Mouse (Mus musculus) liver, adult 2 months (tissue): ENCODE results near the gene Mrpl37. TPM values are rescaled to one million over a fixed set of nuclear protein-coding genes. Genes with fewer than 3 reads are reported as not detected.

Source experiments
- DNase-seq: peaks from one replicate; pipeline ENCODE4 v3.0.0-alpha.2; 2011; ENCODE audit warnings: low read depth, low spot score; ENCODE audit errors: extremely low read depth
- H3K27ac ChIP-seq: fragments of 200-500 bp; replicated peaks from 2 replicates; pipeline ENCODE4 v1.5.1; 2012; ENCODE audit warnings: low read depth, mild to moderate bottlenecking, control low read depth, inconsistent platforms, low read length; ENCODE audit not compliant: insufficient read depth
- H3K27me3 ChIP-seq: fragments of 200-500 bp; 2 replicates; pipeline ENCODE4 v1.6.1; 2012; ENCODE audit warnings: mild to moderate bottlenecking, moderate library complexity, low read length, inconsistent platforms; ENCODE audit not compliant: control insufficient read depth, insufficient read depth
- H3K36me3 ChIP-seq: fragments of 200-500 bp; 2 replicates; pipeline ENCODE4 v1.6.1; 2012; ENCODE audit warnings: low read length, inconsistent platforms; ENCODE audit not compliant: control insufficient read depth, insufficient read depth
- H3K4me1 ChIP-seq: fragments of 200-500 bp; 2 replicates; pipeline ENCODE4 v1.6.1; 2011; ENCODE audit warnings: low read length; ENCODE audit not compliant: control insufficient read depth, insufficient read depth
- H3K4me3 ChIP-seq: fragments of 200-500 bp; 2 replicates; pipeline ENCODE4 v1.5.1; 2011; ENCODE audit warnings: low read depth, mild to moderate bottlenecking, control low read depth, low read length, moderate library complexity; ENCODE audit not compliant: insufficient read depth
- H3K79me2 ChIP-seq: fragments of 200-500 bp; 2 replicates; pipeline ENCODE4 v1.6.1; 2012; ENCODE audit warnings: inconsistent platforms, mild to moderate bottlenecking, low read length, moderate library complexity; ENCODE audit not compliant: control insufficient read depth, insufficient read depth
- H3K9ac ChIP-seq: fragments of 200-500 bp; 2 replicates; pipeline ENCODE4 v1.6.1; 2012; ENCODE audit warnings: low read depth, mild to moderate bottlenecking, control low read depth, inconsistent platforms, low read length
- CTCF ChIP-seq: fragments of 200-500 bp; IDR thresholded peaks from 2 replicates; pipeline ENCODE4 v1.5.1; 2011; ENCODE audit warnings: low read depth, low read length, control low read depth
- POLR2A ChIP-seq: fragments of 200-500 bp; IDR thresholded peaks from 2 replicates; pipeline ENCODE4 v1.6.1; 2011; ENCODE audit warnings: low read length, control low read depth; ENCODE audit not compliant: insufficient read depth; ENCODE audit errors: extremely low read depth
- WGBS: fragments of 180-500 bp; shearing (Covaris S2); methylation state at CpG from one replicate; pipeline ENCODE4 v1.1.7; 2018; 5-methylcytosine and 5-hydroxymethylcytosine counted together
- polyA plus RNA-seq: library from polyadenylated mRNA; depleted of rRNA; stranded (reverse); fragments of >200 nt; gene quantifications from 2 replicates; pipeline ENCODE4 v1.2.3, GENCODE M21; 2012; rRNA removed
- total RNA-seq: library from RNA; depleted of rRNA; stranded (reverse); fragments of >200 nt; gene quantifications from 2 replicates; pipeline ENCODE4 v1.2.3, GENCODE M21; 2014; rRNA removed

Mrpl37 gene
- total and polyA plus RNA-seq, 2 experiments, result 16.7 to 51.9 TPM

- no peak for TF ChIP-seq CTCF
- no peak for TF ChIP-seq POLR2A
- Histone ChIP-seq H3K79me2 (peaks cover 30% of the 10 kb centered on the region; the same call in 1 of the 2 replicates), H3K27me3 (no peaks in the 10 kb centered on the region), H3K4me1 (peaks cover 42% of the 10 kb centered on the region), H3K27ac (no peak overlapping the region), H3K4me3 (no peak overlapping the region), H3K9ac (no peak overlapping the region), H3K36me3 (no peaks in the 10 kb centered on the region)
- 83% methylated on average over 7 of the region's 7 CpGs for WGBS
- no peak for DNase-seq
These were observed 57.1 kb downstream of the Mrpl37 start for GRCm38 (mm10) chr4:107009548-107009947.

GRCm38 (mm10) chr4:107008161-107008560 lies 58.5 kb downstream of the Mrpl37 start:
- no peak for DNase-seq
- no peak overlapping the region for H3K27ac ChIP-seq
- TF ChIP-seq CTCF (no peak), POLR2A (no peak)
- H3K79me2 ChIP-seq, result peaks cover 23% of the 10 kb centered on the region; the same call in 1 of the 2 replicates
- no peak overlapping the region for H3K9ac ChIP-seq
- no peak overlapping the region for H3K4me3 ChIP-seq
- H3K36me3 ChIP-seq, result no peaks in the 10 kb centered on the region
- 98% methylated on average over 2 of the region's 2 CpGs for WGBS
- H3K27me3 ChIP-seq, result no peaks in the 10 kb centered on the region
- peaks cover 43% of the 10 kb centered on the region for H3K4me1 ChIP-seq

GRCm38 (mm10) chr4:107007359-107007758 lies 59.3 kb downstream of the Mrpl37 start:
- DNase-seq, result no peak
- TF ChIP-seq POLR2A, result no peak
- no peak for TF ChIP-seq CTCF
- WGBS, result 93% methylated on average over 8 of the region's 8 CpGs
- no peaks in the 10 kb centered on the region for H3K36me3 ChIP-seq
- H3K27ac ChIP-seq, result no peak overlapping the region
- H3K9ac ChIP-seq, result no peak overlapping the region
- no peaks in the 10 kb centered on the region for H3K27me3 ChIP-seq
- no peak overlapping the region for H3K4me3 ChIP-seq
- peaks cover 40% of the 10 kb centered on the region for H3K4me1 ChIP-seq
- peaks cover 23% of the 10 kb centered on the region; the same call in 1 of the 2 replicates for H3K79me2 ChIP-seq

GRCm38 (mm10) chr4:107006807-107007206 lies 59.9 kb downstream of the Mrpl37 start:
- peaks cover 37% of the 10 kb centered on the region for H3K4me1 ChIP-seq
- no peak for DNase-seq
- no peak overlapping the region for H3K4me3 ChIP-seq

GRCm38 (mm10) chr4:107006229-107006628 lies 60.4 kb downstream of the Mrpl37 start:
- Histone ChIP-seq H3K4me3 (no peak overlapping the region), H3K79me2 (peaks cover 28% of the 10 kb centered on the region; the same call in 1 of the 2 replicates), H3K9ac (no peak overlapping the region), H3K36me3 (no peaks in the 10 kb centered on the region), H3K4me1 (peaks cover 42% of the 10 kb centered on the region), H3K27me3 (no peaks in the 10 kb centered on the region), H3K27ac (peak overlapping the region; percentile 27)
- 20% methylated on average over 4 of the region's 4 CpGs for WGBS
- DNase-seq, result peak; percentile 94
- no peak for TF ChIP-seq POLR2A
- no peak for TF ChIP-seq CTCF

More at GRCm38 (mm10) chr4:107006807-107007206, 59.9 kb downstream of the Mrpl37 start:
- Histone ChIP-seq H3K36me3 (no peaks in the 10 kb centered on the region), H3K27me3 (no peaks in the 10 kb centered on the region), H3K79me2 (peaks cover 23% of the 10 kb centered on the region; the same call in 1 of the 2 replicates), H3K27ac (no peak overlapping the region), H3K9ac (no peak overlapping the region)
- 94% methylated on average over 6 of the region's 6 CpGs for WGBS
- TF ChIP-seq POLR2A, result no peak
- TF ChIP-seq CTCF, result no peak

Other genes starting within 250 kb of the Mrpl37 start
- 12.9 and 19.8 TPM in 2 replicates for gene Ssbp3, start 156.2 kb downstream of the Mrpl37 start, total RNA-seq
- gene Ssbp3, start 156.2 kb downstream of the Mrpl37 start, polyA plus RNA-seq, result 32.8 and 36.7 TPM in 2 replicates
- gene Cyb5rl, start 120 bp upstream of the Mrpl37 start, total RNA-seq, result 9.3 and 9.8 TPM in 2 replicates
- 10.7 and 11.0 TPM in 2 replicates for gene Cyb5rl, start 120 bp upstream of the Mrpl37 start, polyA plus RNA-seq
- not detected in 2 replicates for gene Cdcp2, start 30.0 kb upstream of the Mrpl37 start, total RNA-seq
- not detected in 2 replicates for gene Cdcp2, start 30.0 kb upstream of the Mrpl37 start, polyA plus RNA-seq
- gene Tmem59, start 111.5 kb upstream of the Mrpl37 start, total RNA-seq, result 287 and 344 TPM in 2 replicates
- 348 and 393 TPM in 2 replicates for gene Tmem59, start 111.5 kb upstream of the Mrpl37 start, polyA plus RNA-seq
- gene Tceanc2, start 112.2 kb upstream of the Mrpl37 start, total RNA-seq, result 5.6 and 6.6 TPM in 2 replicates
- 4.2 and 5.3 TPM in 2 replicates for gene Tceanc2, start 112.2 kb upstream of the Mrpl37 start, polyA plus RNA-seq
- not detected in 2 replicates for gene Ldlrad1, start 142.3 kb upstream of the Mrpl37 start, total RNA-seq
- gene Ldlrad1, start 142.3 kb upstream of the Mrpl37 start, polyA plus RNA-seq, result 0.11 TPM in 1 of 2 replicates, not detected in the other
- 8.3 and 11.4 TPM in 2 replicates for gene Lrrc42, start 186.7 kb upstream of the Mrpl37 start, total RNA-seq
- gene Lrrc42, start 186.7 kb upstream of the Mrpl37 start, polyA plus RNA-seq, result 6.3 and 6.6 TPM in 2 replicates
- 9.1 and 10.2 TPM in 2 replicates for gene Hspb11, start 186.7 kb upstream of the Mrpl37 start, total RNA-seq
- gene Hspb11, start 186.7 kb upstream of the Mrpl37 start, polyA plus RNA-seq, result 0.85 and 2.0 TPM in 2 replicates
- 89.3 and 378 TPM in 2 replicates for gene Dio1, start 240.3 kb upstream of the Mrpl37 start, total RNA-seq
- 153 and 184 TPM in 2 replicates for gene Dio1, start 240.3 kb upstream of the Mrpl37 start, polyA plus RNA-seq
- 42.2 and 52.3 TPM in 2 replicates for gene Yipf1, start 247.5 kb upstream of the Mrpl37 start, total RNA-seq
- 38.0 and 38.7 TPM in 2 replicates for gene Yipf1, start 247.5 kb upstream of the Mrpl37 start, polyA plus RNA-seq